ENCODE assay signal across 13 mouse cellular contexts in the genomic region with DNA sequence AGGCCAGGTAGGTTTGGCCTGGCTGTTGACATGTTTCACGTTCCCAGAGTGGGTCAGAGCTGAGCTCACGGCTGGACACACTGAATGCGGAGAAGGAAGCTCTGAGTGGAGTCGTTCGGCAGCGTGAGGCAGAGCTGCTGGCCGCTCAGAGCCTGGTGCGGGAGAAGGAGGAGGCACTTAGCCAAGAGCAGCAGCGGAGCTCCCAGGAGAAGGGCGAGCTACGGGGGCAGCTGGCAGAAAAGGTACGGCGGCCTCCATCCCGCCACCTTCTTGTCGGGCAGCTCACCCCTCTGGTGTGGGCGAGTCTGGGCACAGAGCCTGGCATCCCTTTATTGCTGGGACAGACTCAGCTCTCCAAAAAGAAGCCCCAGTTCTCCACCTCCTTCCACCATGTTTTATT. TPM values are rescaled to one million over a fixed set of nuclear protein-coding genes. Genes with fewer than 3 reads are reported as not detected.
A peak's percentile ranks its signal among the peaks of the same experiment; 100 is the strongest.
DNase-seq lines count a peak whose midpoint lies in the region; ATAC-seq and TF ChIP-seq lines count a peak whose summit lies in the region.
"Had no signal": no experiment of that assay in that cellular context is flagged by ENCODE, and none has a peak within 500 bp of the region (broad histone marks: within the 10 kb centered on the region; RNA-seq: fewer than 3 reads in every experiment).

No protein-coding gene starts in this region.

- H3K4me3 ChIP-seq in forebrain, embryonic 12.5 days (replicated peaks) = no peak overlapping the region
- H3K4me3 ChIP-seq in forebrain, embryonic 11.5 days (ENCODE audit: low read depth, low read length) = no peak overlapping the region
- H3K4me3 ChIP-seq in left cerebral cortex, adult 2 months = no peak overlapping the region
- no peak overlapping the region for H3K4me3 ChIP-seq in hindbrain, embryonic 16.5 days (ENCODE audit: low read length)
- H3K4me3 ChIP-seq: embryonic facial prominence, embryonic 12.5 days; myocyte had no signal

- intact Hi-C loops in left cerebral cortex, adult 2 months (cut with DNase I) = loop anchor here (5.0 kb wide), 1 partner anchor 171 kb away; no protein-coding TSS in a partner anchor
- intact Hi-C loops in left cerebral cortex, postnatal 4 days (cut with DNase I) = no loop called here

- H3K27me3 ChIP-seq in forebrain, embryonic 12.5 days = no peaks in the 10 kb centered on the region
- H3K27me3 ChIP-seq in forebrain, embryonic 11.5 days (ENCODE audit: control insufficient read depth, insufficient read depth, low read length) = no peaks in the 10 kb centered on the region
- H3K27me3 ChIP-seq in hindbrain, embryonic 16.5 days (replicated peaks; ENCODE audit: control insufficient read depth, insufficient read depth, low read length) = no peaks in the 10 kb centered on the region
- H3K27me3 ChIP-seq: embryonic facial prominence, embryonic 12.5 days had no signal

- no peak overlapping the region for H3K9ac ChIP-seq in forebrain, embryonic 12.5 days
- H3K9ac ChIP-seq in forebrain, embryonic 11.5 days (ENCODE audit: low read length) = no peak overlapping the region
- no peak overlapping the region; the same call in 1 of the 2 replicates for H3K9ac ChIP-seq in hindbrain, embryonic 16.5 days (ENCODE audit: low read depth, low read length)
- H3K9ac ChIP-seq: embryonic facial prominence, embryonic 12.5 days; liver, embryonic 14.5 days had no signal

- no peak overlapping the region for H3K4me2 ChIP-seq in forebrain, embryonic 12.5 days
- H3K4me2 ChIP-seq in forebrain, embryonic 11.5 days (ENCODE audit: low read depth, low read length, severe bottlenecking) = no peak overlapping the region
- no peak overlapping the region for H3K4me2 ChIP-seq in hindbrain, embryonic 16.5 days (ENCODE audit: low read length)
- H3K4me2 ChIP-seq: embryonic facial prominence, embryonic 12.5 days had no signal

- WGBS in forebrain, embryonic 12.5 days = 86% methylated on average over 16 of the region's 16 CpGs
- 86% methylated on average over 16 of the region's 16 CpGs for WGBS in forebrain, embryonic 11.5 days
- 46% methylated on average over 14 of the region's 16 CpGs for WGBS in hindbrain, embryonic 16.5 days

- H3K4me1 ChIP-seq in forebrain, embryonic 12.5 days = peaks cover 9% of the 10 kb centered on the region; the same call in 1 of the 2 replicates
- H3K4me1 ChIP-seq in forebrain, embryonic 11.5 days (replicated peaks; ENCODE audit: control insufficient read depth, insufficient read depth, low read length) = no peaks in the 10 kb centered on the region
- H3K4me1 ChIP-seq in hindbrain, embryonic 16.5 days (ENCODE audit: control insufficient read depth, insufficient read depth, low read depth, low read length) = peaks cover 19% of the 10 kb centered on the region

- no peak for ATAC-seq in forebrain, embryonic 12.5 days (ENCODE audit: low FRiP score)
- no peak for ATAC-seq in forebrain, embryonic 11.5 days (replicated peaks; ENCODE audit: low FRiP score)
- no peak for ATAC-seq in hindbrain, embryonic 16.5 days
- no peak for ATAC-seq in inflammation-experienced regulatory T-cells, adult 6 months
- ATAC-seq in erythroblast, adult 5-6 weeks (replicated peaks; ENCODE audit: low FRiP score, poor library complexity, severe bottlenecking) = no peak

- TF ChIP-seq CTCF in left cerebral cortex, adult 2 months (IDR thresholded peaks at IDR 0.05) = no peak

- peak overlapping the region; percentile 56; the same call in 1 of the 2 replicates for H3K27ac ChIP-seq in forebrain, embryonic 12.5 days
- H3K27ac ChIP-seq in forebrain, embryonic 11.5 days (ENCODE audit: low read depth, low read length) = no peak overlapping the region
- H3K27ac ChIP-seq in left cerebral cortex, adult 2 months = peak overlapping the region; percentile 64
- peak overlapping the region; percentile 52; the same call in 1 of the 2 replicates for H3K27ac ChIP-seq in hindbrain, embryonic 16.5 days (ENCODE audit: low read depth, low read length)
- H3K27ac ChIP-seq: embryonic facial prominence, embryonic 12.5 days; liver, embryonic 14.5 days had no signal

- H3K36me3 ChIP-seq in forebrain, embryonic 12.5 days (replicated peaks) = no peaks in the 10 kb centered on the region
- no peaks in the 10 kb centered on the region for H3K36me3 ChIP-seq in forebrain, embryonic 11.5 days (ENCODE audit: control insufficient read depth, insufficient read depth, low read length)
- H3K36me3 ChIP-seq in hindbrain, embryonic 16.5 days (ENCODE audit: control insufficient read depth, insufficient read depth, low read length) = peaks cover 12% of the 10 kb centered on the region
- H3K36me3 ChIP-seq: embryonic facial prominence, embryonic 12.5 days had no signal

- DNase-seq in forebrain, embryonic 11.5 days (ENCODE audit: low spot score) = no peak
- DNase-seq in left cerebral cortex, adult 2 months (ENCODE audit: extremely low spot score in 1 of 2, low spot score in 2 of 2) = peak in 1 of 2 experiments; percentile 74
- DNase-seq in left cerebral cortex, postnatal 4 days = no peak
- DNase-seq in Muller cell, postnatal 12 days (ENCODE audit: inconsistent ontology term) = peak; percentile 49
- DNase-seq: heart, postnatal 10 days; kidney, adult 8-10 months had no signal

- H3K9me3 ChIP-seq in forebrain, embryonic 12.5 days = no peaks in the 10 kb centered on the region
- H3K9me3 ChIP-seq in forebrain, embryonic 11.5 days (ENCODE audit: control insufficient read depth, low read length) = no peaks in the 10 kb centered on the region
- H3K9me3 ChIP-seq in hindbrain, embryonic 16.5 days (ENCODE audit: control insufficient read depth, low read length) = no peaks in the 10 kb centered on the region
- H3K9me3 ChIP-seq: embryonic facial prominence, embryonic 12.5 days had no signal

RNA-seq across cellular contexts. Expression of a gene that starts 24.4 kb away (rescaled TPM):
- polyA plus RNA-seq in forebrain, embryonic 12.5 days (2016; fragmentation: Nextera tagmentation; extraction: Ambion mirVana) = 16.0 and 17.9 TPM in 2 replicates
- polyA plus RNA-seq in forebrain, embryonic 11.5 days (2014; fragmentation: Nextera tagmentation; extraction: Ambion mirVana) = 7.3 and 8.6 TPM in 2 replicates
- total RNA-seq in left cerebral cortex, adult 2 months (2021) = 10 to 100 TPM; 68.3 to 74.2 TPM
- total RNA-seq in left cerebral cortex, postnatal 4 days (2021) = 10 to 100 TPM; 83.2 to 84.8 TPM
- 34.3 and 35.3 TPM in 2 replicates for polyA plus RNA-seq in hindbrain, embryonic 16.5 days (2015; fragmentation: Nextera tagmentation; extraction: Ambion mirVana)
- polyA plus RNA-seq in inflammation-experienced regulatory T-cells, adult 6 months (2017; shearing (Covaris generic)) = 10 to 100 TPM in 2 of 3 experiments, 1 to 10 TPM in 1; 5.9 to 20.1 (median 14.8) TPM
- total RNA-seq in erythroblast, adult 5-6 weeks (2015; ENCODE audit: low replicate concordance) = 1.9 and 5.2 TPM in 2 replicates
- 4.9 and 10.3 TPM in 2 replicates for total RNA-seq in erythroblast, adult 5-6 weeks (2017; ENCODE audit: low replicate concordance)

RNA-seq across cellular contexts. Expression of a gene that starts 34.3 kb away (rescaled TPM):
- 70.5 and 73.4 TPM in 2 replicates for polyA plus RNA-seq in forebrain, embryonic 12.5 days (2016; fragmentation: Nextera tagmentation; extraction: Ambion mirVana)
- 60.2 and 61.4 TPM in 2 replicates for polyA plus RNA-seq in forebrain, embryonic 11.5 days (2014; fragmentation: Nextera tagmentation; extraction: Ambion mirVana)
- 10 to 100 TPM; 46.1 to 47.3 TPM for total RNA-seq in left cerebral cortex, adult 2 months (2021)
- 10 to 100 TPM; 46.2 to 49.9 TPM for total RNA-seq in left cerebral cortex, postnatal 4 days (2021)
- 70.9 and 81.1 TPM in 2 replicates for polyA plus RNA-seq in hindbrain, embryonic 16.5 days (2015; fragmentation: Nextera tagmentation; extraction: Ambion mirVana)
- polyA plus RNA-seq in inflammation-experienced regulatory T-cells, adult 6 months (2017; shearing (Covaris generic)) = 10 to 100 TPM; 18.4 to 21.9 (median 18.7) TPM
- total RNA-seq in erythroblast, adult 5-6 weeks (2015; ENCODE audit: low replicate concordance) = 14.4 and 27.9 TPM in 2 replicates
- 6.8 and 7.9 TPM in 2 replicates for total RNA-seq in erythroblast, adult 5-6 weeks (2017; ENCODE audit: low replicate concordance)
